Mouse (Mus musculus) CH12.LX (cell line): ENCODE data around the gene Arl11. TPM values are rescaled to one million over a fixed set of nuclear protein-coding genes. Genes with fewer than 3 reads are reported as not detected.
"Not testable (repeated sequence)": the region's sequence is repeated elsewhere in the genome, so short reads cannot be mapped to it uniquely, and the experiment has no call there.

Experiments
- DNase-seq: peaks from one replicate; pipeline ENCODE4 v3.0.0-alpha.2; 2013; ENCODE audit errors: extremely low read depth
- H3K27ac ChIP-seq: 2 replicates; pipeline ENCODE4 v1.5.1; 2012; ENCODE audit warnings: low read depth, mild to moderate bottlenecking, control low read depth, moderate library complexity; ENCODE audit not compliant: insufficient read depth
- H3K27me3 ChIP-seq: replicated peaks from 2 replicates; pipeline ENCODE3; 2012; ENCODE audit warnings: inconsistent platforms
- H3K36me3 ChIP-seq, 2 experiments: replicated peaks in 1 of 2; 2 replicates each; pipeline versions ENCODE3 to v1.6.1; 2012; ENCODE audit warnings: inconsistent platforms in 1 of 2, low read length in 1 of 2, mild to moderate bottlenecking in 1 of 2, mixed read lengths in 1 of 2, moderate library complexity in 1 of 2; ENCODE audit not compliant: control insufficient read depth in 1 of 2, insufficient read depth in 1 of 2
- H3K4me1 ChIP-seq, 2 experiments: 2 replicates each; pipeline ENCODE4 v1.6.1; 2012; ENCODE audit warnings: inconsistent platforms in 1 of 2, moderate library complexity in 1 of 2; ENCODE audit not compliant: insufficient read depth in 2 of 2, control insufficient read depth in 1 of 2
- H3K4me2 ChIP-seq: 2 replicates; pipeline ENCODE4 v1.6.1; 2012; ENCODE audit warnings: low read depth, mild to moderate bottlenecking, control low read depth; ENCODE audit not compliant: poor library complexity, insufficient read depth, severe bottlenecking
- H3K4me3 ChIP-seq, 3 experiments: fragments of 150-350 bp in 1 of 3; sonication (generic) in 1 of 3; replicated peaks in 1 of 3; 2 replicates each; pipeline versions ENCODE3 to v1.5.1; 2011 to 2012; ENCODE audit warnings: low read depth in 2 of 3, low read length in 2 of 3, mild to moderate bottlenecking in 2 of 3, moderate library complexity in 2 of 3, control low read depth in 1 of 3, improper control_type of control experiment in 1 of 3, inconsistent platforms in 1 of 3, mixed read lengths in 1 of 3; ENCODE audit not compliant: poor library complexity in 1 of 3
- H3K79me2 ChIP-seq: replicated peaks from 2 replicates; pipeline ENCODE4 v1.6.1; 2012; ENCODE audit warnings: mild to moderate bottlenecking, moderate library complexity; ENCODE audit not compliant: control insufficient read depth, poor library complexity, insufficient read depth, severe bottlenecking; ENCODE audit errors: extremely low read depth
- H3K9ac ChIP-seq: 2 replicates; pipeline ENCODE4 v1.6.1; 2012; ENCODE audit warnings: low read depth, mild to moderate bottlenecking, control low read depth, moderate library complexity; ENCODE audit not compliant: insufficient read depth
- H3K9me3 ChIP-seq: replicated peaks from 2 replicates; pipeline ENCODE3; 2012; ENCODE audit warnings: low read length, inconsistent platforms, mixed read lengths
- CHD2 ChIP-seq: IDR thresholded peaks from 2 replicates; pipeline ENCODE4 v1.6.1; 2011; ENCODE audit warnings: low read length, improper control_type of control experiment
- CTCF ChIP-seq, 2 experiments: IDR thresholded peaks in 1 of 2; conservative IDR thresholded peaks in 1 of 2; 2 replicates each; pipeline ENCODE4 v1.5.1; 2011 to 2012; ENCODE audit warnings: low read depth in 2 of 2, low read length in 2 of 2, improper control_type of control experiment in 1 of 2, inconsistent platforms in 1 of 2, mild to moderate bottlenecking in 1 of 2, moderate library complexity in 1 of 2
- MAX ChIP-seq: IDR thresholded peaks from 2 replicates; pipeline ENCODE4 v1.6.1; 2011; ENCODE audit warnings: low read length, improper control_type of control experiment
- MAZ ChIP-seq: IDR thresholded peaks from 2 replicates; pipeline ENCODE4 v1.6.1; 2012; ENCODE audit warnings: low read depth, mild to moderate bottlenecking, inconsistent platforms, low read length, improper control_type of control experiment, moderate library complexity
- MEF2A ChIP-seq: IDR thresholded peaks from 2 replicates; pipeline ENCODE4 v1.6.1; 2014; ENCODE audit warnings: low read depth, mild to moderate bottlenecking, inconsistent platforms, low read length, improper control_type of control experiment, borderline replicate concordance
- MXI1 ChIP-seq: IDR thresholded peaks from 2 replicates; pipeline ENCODE4 v1.6.1; 2011; ENCODE audit warnings: mild to moderate bottlenecking, low read depth, low read length, improper control_type of control experiment
- MYC ChIP-seq: IDR thresholded peaks from 2 replicates; pipeline ENCODE4 v1.6.1; 2011; ENCODE audit warnings: low read depth, mild to moderate bottlenecking, improper control_type of control experiment, low read length
- NRF1 ChIP-seq: IDR thresholded peaks from 2 replicates; pipeline ENCODE4 v1.6.1; 2014; ENCODE audit warnings: low read depth, mild to moderate bottlenecking, inconsistent platforms, low read length, improper control_type of control experiment, moderate library complexity
- SMC3 ChIP-seq: IDR thresholded peaks from 2 replicates; pipeline ENCODE4 v1.6.1; 2011; ENCODE audit warnings: low read depth, low read length, improper control_type of control experiment
- dilution Hi-C: fragments of 300-500 bp; cut with MboI; formaldehyde crosslinking; loops from 2 replicates; pipeline ENCODE4 v1.14.3; 2020; ENCODE audit warnings: low sequenced_read_pairs; ENCODE audit not compliant: extremely low pct_unique_long_range_greater_than_20kb, extremely low pct_ligation_motif_present
- in situ Hi-C: fragments of 300-500 bp; cut with MboI; formaldehyde crosslinking; loops from 3 replicates; pipeline ENCODE4 v1.14.3; 2019; ENCODE audit warnings: low sequenced_read_pairs, low pct_ligation_motif_present, low pct_unique_long_range_greater_than_20kb, mixed read lengths
- polyA plus RNA-seq: library from polyadenylated mRNA; unstranded; fragments of >175 nt; gene quantifications from 2 replicates; pipeline ENCODE4 v1.2.1, GENCODE M21; 2012; ENCODE audit warnings: low read depth; ENCODE audit not compliant: insufficient read length
- total RNA-seq, 2 experiments: library from RNA; depleted of rRNA; stranded (reverse); fragments of 300-350 nt in 1 of 2; fragments of >200 nt in 1 of 2; gene quantifications; 2 replicates each; pipeline ENCODE4 v1.2.3; 2012 to 2014

The Arl11 gene
- total and polyA plus RNA-seq, 3 experiments = 1.1 to 12.2 (median 11.7) TPM

DNA sequence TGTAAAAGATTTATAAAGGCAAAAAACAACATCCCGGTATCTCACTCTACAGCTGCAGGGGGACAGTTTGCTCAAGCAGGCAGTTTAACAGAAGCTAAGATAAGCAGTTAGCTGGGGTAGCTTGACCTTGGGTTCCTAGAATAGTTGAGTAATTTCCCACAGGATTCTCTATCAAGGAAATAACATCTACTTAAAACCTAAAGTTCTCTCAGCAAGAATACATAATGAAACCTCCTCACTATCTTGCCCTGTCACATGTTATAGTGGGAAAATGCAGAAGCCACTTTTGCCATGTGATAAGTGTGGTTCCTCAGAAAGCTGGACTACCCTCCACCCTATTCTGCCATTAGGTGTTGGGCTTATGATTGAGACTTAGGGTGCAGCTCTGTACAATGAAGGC, 13.2 kb downstream of the Arl11 start:
- TF ChIP-seq MEF2A (no peak), MAZ (no peak)
- DNase-seq = no peak
- Histone ChIP-seq H3K4me3 (no peak overlapping the region), H3K4me2 (no peak overlapping the region), H3K27ac (no peak overlapping the region), H3K4me1 (peaks cover 0 to 3% of the 10 kb centered on the region in 2 experiments; a peak in 1 of 4 replicates), H3K9ac (no peak overlapping the region), H3K9me3 (no peaks in the 10 kb centered on the region), H3K36me3 (no peaks in the 10 kb centered on the region), H3K79me2 (no peaks in the 10 kb centered on the region), H3K27me3 (no peaks in the 10 kb centered on the region)
- in situ Hi-C loops (no loop called here), dilution Hi-C loops (no loop called here)

DNA sequence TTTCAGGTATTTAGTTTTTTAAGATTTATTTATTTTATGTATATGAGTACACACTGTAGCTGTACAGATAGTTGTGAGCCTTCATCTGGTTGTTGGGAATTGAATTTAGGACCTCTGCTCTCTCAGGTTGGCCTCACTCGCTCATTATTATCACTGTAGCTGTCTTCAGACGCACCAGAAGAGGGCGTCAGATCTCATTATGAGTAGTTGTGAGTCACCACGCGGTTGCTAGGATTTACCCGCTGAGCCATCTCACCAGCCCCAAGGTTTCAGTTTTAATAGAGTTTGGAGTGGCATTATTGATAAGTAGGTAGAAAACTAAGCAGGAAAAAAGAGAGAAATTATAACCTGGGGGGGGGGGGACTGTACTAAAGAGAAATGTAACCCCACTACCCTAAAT, 17.5 kb downstream of the Arl11 start:
- H3K4me3 ChIP-seq, H3K9ac ChIP-seq, H3K36me3 ChIP-seq, H3K27me3 ChIP-seq, H3K79me2 ChIP-seq, H3K9me3 ChIP-seq, H3K27ac ChIP-seq, dilution Hi-C loops, in situ Hi-C loops, H3K4me2 ChIP-seq: not testable (repeated sequence)
- peak; percentile 49 for DNase-seq
- H3K4me1 ChIP-seq = peaks cover 3 to 21% of the 10 kb centered on the region in 2 experiments; a peak in 3 of 4 replicates
- peak in 1 of 2 experiments; percentile 41; a peak in 2 of 4 replicates for TF ChIP-seq CTCF (conservative IDR thresholded peaks at IDR 0.05 in 1 of 2, IDR thresholded peaks at IDR 0.05 in 1 of 2; ENCODE audit: low read depth in 2 of 2, low read length in 2 of 2)
- TF ChIP-seq MYC = peak; percentile 58
- TF ChIP-seq MXI1 = 0 out of 2 replicates have a peak, but pooled peaks have one; percentile 36
- peak; percentile 14; the same call in 1 of the 2 replicates for TF ChIP-seq SMC3
- 0 out of 2 replicates have a peak, but pooled peaks have one; percentile 13 for TF ChIP-seq MAX

DNA sequence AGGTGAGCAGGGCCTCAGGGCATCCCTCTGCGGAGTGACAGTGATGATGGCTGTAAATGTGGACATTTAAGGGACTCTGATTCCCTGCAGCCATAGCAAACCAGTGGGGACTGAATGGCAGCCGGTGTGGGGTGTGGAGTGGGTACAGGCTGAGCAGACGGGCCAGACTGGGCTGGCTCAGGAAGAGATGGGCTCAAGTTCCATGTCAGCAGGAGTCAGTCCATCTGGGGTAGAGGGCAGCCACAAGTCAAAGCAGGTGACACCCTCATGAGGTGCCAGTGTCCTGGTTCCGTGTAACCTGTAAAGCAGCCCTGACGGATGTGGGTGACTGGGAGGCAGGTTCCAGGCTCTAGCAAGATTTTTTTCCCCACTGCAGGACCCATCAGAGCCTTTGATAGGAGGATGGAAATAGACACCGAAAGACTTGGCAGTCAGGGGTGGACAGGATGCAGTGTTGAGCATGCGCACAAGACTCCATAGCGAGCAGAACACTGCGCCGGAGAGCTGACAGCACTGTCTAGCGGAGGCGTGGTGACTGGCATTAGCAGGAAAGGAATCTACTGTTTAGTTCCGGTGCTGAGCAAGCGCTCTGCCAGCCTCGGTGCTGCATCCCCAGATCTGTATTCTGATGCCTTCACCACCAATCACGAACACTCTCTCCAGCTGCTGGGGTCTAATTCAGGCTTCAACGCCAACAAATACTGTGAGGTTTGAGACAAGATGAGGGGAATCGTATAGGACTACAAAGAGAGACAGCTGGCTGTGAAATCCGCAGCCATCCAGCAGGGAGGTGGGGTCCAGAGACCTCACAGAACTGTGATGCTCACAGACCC, 18.3 kb downstream of the Arl11 start:
- Histone ChIP-seq H3K9me3 (no peaks in the 10 kb centered on the region), H3K27me3 (no peaks in the 10 kb centered on the region), H3K4me2 (no peak overlapping the region), H3K79me2 (no peaks in the 10 kb centered on the region), H3K9ac (no peak overlapping the region), H3K27ac (no peak overlapping the region), H3K36me3 (no peaks in the 10 kb centered on the region), H3K4me3 (peak overlapping the region in 1 of 3 experiments; percentile 3), H3K4me1 (peaks cover 3 to 21% of the 10 kb centered on the region in 2 experiments; a peak in 3 of 4 replicates)
- peak; percentile 70 for DNase-seq
- TF ChIP-seq CHD2 (no peak), NRF1 (peak; percentile 75)
- dilution Hi-C loops = no loop called here
- in situ Hi-C loops = no loop called here
